15 mouse cellular contexts compared by ENCODE assay signal in genomic region chr3:98581024-98581423, GRCm38 (mm10). TPM values are rescaled to one million over a fixed set of nuclear protein-coding genes. Genes with fewer than 3 reads are reported as not detected.
DNase-seq lines count a peak whose midpoint lies in the region; ATAC-seq and TF ChIP-seq lines count a peak whose summit lies in the region.
"Not testable (repeated sequence)": the region's sequence is repeated elsewhere in the genome, so short reads cannot be mapped to it uniquely, and the experiment has no call there.
"Had no signal": no experiment of that assay in that cellular context is flagged by ENCODE, and none has a peak within 500 bp of the region (broad histone marks: within the 10 kb centered on the region; RNA-seq: fewer than 3 reads in every experiment).

No protein-coding gene starts in this region.

- not testable (repeated sequence) for H3K4me1 ChIP-seq in forebrain, postnatal 0 days (ENCODE audit: insufficient read depth); hindbrain, embryonic 14.5 days (replicated peaks; ENCODE audit: control insufficient read depth, insufficient read depth, low read length); lung, embryonic 14.5 days (ENCODE audit: insufficient read depth)

- not testable (repeated sequence) for H3K27me3 ChIP-seq in forebrain, postnatal 0 days (ENCODE audit: insufficient read depth, low read length); hindbrain, embryonic 14.5 days (ENCODE audit: control insufficient read depth, insufficient read depth, low read length); lung, embryonic 14.5 days (ENCODE audit: insufficient read depth, low read length)

- WGBS in forebrain, postnatal 0 days = no CpG with 5 or more reads among the region's 1 CpGs
- WGBS in hindbrain, embryonic 14.5 days = no CpG with 5 or more reads among the region's 1 CpGs
- WGBS in lung, embryonic 14.5 days = 80% methylated on average over 1 of the region's 1 CpGs

- H3K9me3 ChIP-seq in forebrain, postnatal 0 days (ENCODE audit: low read length); hindbrain, embryonic 14.5 days (ENCODE audit: control insufficient read depth, low read length); lung, embryonic 14.5 days (ENCODE audit: low read depth, low read length): not testable (repeated sequence)

- ATAC-seq in forebrain, postnatal 0 days = peak; percentile 82
- not testable (repeated sequence) for ATAC-seq in hindbrain, embryonic 14.5 days (ENCODE audit: low FRiP score)
- ATAC-seq in lung, embryonic 14.5 days (ENCODE audit: insufficient read depth) = peak; percentile 21; the same call in 1 of the 2 replicates

- DNase-seq in brain, embryonic 18.5 days (ENCODE audit: low read depth, low spot score) = peak; percentile 10
- DNase-seq in forebrain, postnatal 0 days = peak; percentile 80
- peak; percentile 58 for DNase-seq in hindbrain, embryonic 14.5 days (ENCODE audit: low spot score)
- peak; percentile 72 to 79 for DNase-seq in kidney, postnatal 36 days
- peak; percentile 25 for DNase-seq in left cerebral cortex, adult 11 months (ENCODE audit: low spot score)
- DNase-seq in lung, embryonic 14.5 days = peak; percentile 85
- peak; percentile 76 for DNase-seq in right cerebral cortex, adult 18-20 months

- TF ChIP-seq CTCF in forebrain, postnatal 0 days (IDR thresholded peaks at IDR 0.05; ENCODE audit: low read depth); lung, embryonic 14.5 days (IDR thresholded peaks at IDR 0.05; ENCODE audit: low read depth): not testable (repeated sequence)

- H3K4me2 ChIP-seq in forebrain, postnatal 0 days (ENCODE audit: low read depth); hindbrain, embryonic 14.5 days (replicated peaks); lung, embryonic 14.5 days: not testable (repeated sequence)

- H3K27ac ChIP-seq in forebrain, postnatal 0 days (ENCODE audit: low read depth, low read length); hindbrain, embryonic 14.5 days; lung, embryonic 14.5 days (ENCODE audit: low read depth): not testable (repeated sequence)

- H3K9ac ChIP-seq in forebrain, postnatal 0 days; hindbrain, embryonic 14.5 days; lung, embryonic 14.5 days: not testable (repeated sequence)

- not testable (repeated sequence) for H3K36me3 ChIP-seq in forebrain, postnatal 0 days (ENCODE audit: insufficient read depth); hindbrain, embryonic 14.5 days (replicated peaks; ENCODE audit: control insufficient read depth, insufficient read depth); lung, embryonic 14.5 days (ENCODE audit: insufficient read depth)

- not testable (repeated sequence) for H3K4me3 ChIP-seq in forebrain, postnatal 0 days (ENCODE audit: low read depth, low read length); hindbrain, embryonic 14.5 days (replicated peaks; ENCODE audit: low read length); lung, embryonic 14.5 days (ENCODE audit: low read depth, low read length)

RNA-seq across cellular contexts. Expression of gene Gm10681, which starts 7.6 kb away (rescaled TPM):
- total RNA-seq in forebrain, postnatal 0 days (2014; rRNA removed) = not detected in 2 replicates
- polyA plus RNA-seq in forebrain, postnatal 0 days (2015; fragmentation: Nextera tagmentation; extraction: Ambion mirVana) = not detected in 2 replicates
- polyA plus RNA-seq in hindbrain, embryonic 14.5 days (2014; fragmentation: Nextera tagmentation; extraction: Ambion mirVana) = 0.23 TPM in 1 of 2 replicates, not detected in the other
- not detected in 2 replicates for polyA plus RNA-seq in lung, embryonic 14.5 days (2014; fragmentation: Nextera tagmentation; extraction: Ambion mirVana)
- total RNA-seq: common myeloid progenitor, adult 5-6 weeks; gastrocnemius, adult 8-10 months; monocyte, adult 5-6 weeks; neutrophil, adult 5-6 weeks had no signal
- polyA plus RNA-seq: heart, embryonic 11.5 days; hindbrain, embryonic 11.5 days; thymus, postnatal 0 days had no signal

RNA-seq across cellular contexts. Expression of gene Hsd3b5, which starts 49.0 kb away (rescaled TPM):
- total RNA-seq in forebrain, postnatal 0 days (2014; rRNA removed) = not detected in 2 replicates
- polyA plus RNA-seq in forebrain, postnatal 0 days (2015; fragmentation: Nextera tagmentation; extraction: Ambion mirVana) = not detected in 2 replicates
- not detected in 2 replicates for polyA plus RNA-seq in hindbrain, embryonic 14.5 days (2014; fragmentation: Nextera tagmentation; extraction: Ambion mirVana)
- not detected in 2 replicates for polyA plus RNA-seq in lung, embryonic 14.5 days (2014; fragmentation: Nextera tagmentation; extraction: Ambion mirVana)
- total RNA-seq: common myeloid progenitor, adult 5-6 weeks; gastrocnemius, adult 8-10 months; monocyte, adult 5-6 weeks; neutrophil, adult 5-6 weeks had no signal
- polyA plus RNA-seq: heart, embryonic 11.5 days; hindbrain, embryonic 11.5 days; kidney, embryonic 16.5 days; thymus, postnatal 0 days had no signal

Comparison
In these comparisons a context has a peak if more than half of its experiments do, and no peak if none do; other contexts are left out.
1. DNase-seq: peak in every context shown above with its lines; median percentile 85 in lung, embryonic 14.5 days; 80 in forebrain, postnatal 0 days; 76 in right cerebral cortex, adult 18-20 months; 76 in kidney, postnatal 36 days; 58 in hindbrain, embryonic 14.5 days; 25 in left cerebral cortex, adult 11 months; 10 in brain, embryonic 18.5 days.